Mouse (Mus musculus): ENCODE data around the gene Foxd1.

Foxd1 gene

DNA sequence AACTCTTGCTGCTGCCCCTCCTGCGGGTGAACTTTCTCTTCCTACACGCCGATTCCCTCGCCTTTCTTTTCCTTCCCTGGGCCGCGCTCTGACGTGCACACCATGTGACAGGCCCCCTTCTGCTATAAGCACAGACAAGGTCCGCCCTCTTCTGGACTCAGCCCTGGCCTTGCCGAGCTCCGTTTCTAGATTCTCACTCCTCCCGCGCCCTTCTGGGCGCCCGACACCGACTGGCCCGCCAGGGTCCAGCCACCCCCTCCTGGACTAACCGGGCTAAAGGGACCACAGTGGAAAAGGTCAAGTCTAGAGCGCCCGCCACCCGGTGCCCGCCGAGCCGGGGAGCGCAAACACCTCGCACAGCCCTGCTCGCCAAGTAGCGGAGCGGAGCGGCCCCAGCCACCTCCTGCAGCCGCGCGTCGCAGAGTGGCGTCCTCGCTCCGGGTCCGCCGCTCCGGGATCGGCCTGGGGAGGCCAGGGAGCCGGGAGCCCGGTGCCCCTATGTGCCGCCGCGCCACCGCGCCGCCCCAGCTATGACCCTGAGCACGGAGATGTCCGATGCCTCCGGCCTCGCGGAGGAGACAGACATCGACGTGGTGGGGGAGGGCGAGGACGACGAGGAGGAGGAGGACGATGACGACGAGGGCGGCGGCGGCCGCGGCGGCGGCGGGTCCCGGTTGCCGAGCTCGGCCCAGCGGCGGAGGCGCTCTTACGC is at the start of gene Foxd1:
TSS of gene Foxd1 (plus strand) at position 153 of the 712 bp plus-strand sequence.
- DNase-seq, result no peak

DNA sequence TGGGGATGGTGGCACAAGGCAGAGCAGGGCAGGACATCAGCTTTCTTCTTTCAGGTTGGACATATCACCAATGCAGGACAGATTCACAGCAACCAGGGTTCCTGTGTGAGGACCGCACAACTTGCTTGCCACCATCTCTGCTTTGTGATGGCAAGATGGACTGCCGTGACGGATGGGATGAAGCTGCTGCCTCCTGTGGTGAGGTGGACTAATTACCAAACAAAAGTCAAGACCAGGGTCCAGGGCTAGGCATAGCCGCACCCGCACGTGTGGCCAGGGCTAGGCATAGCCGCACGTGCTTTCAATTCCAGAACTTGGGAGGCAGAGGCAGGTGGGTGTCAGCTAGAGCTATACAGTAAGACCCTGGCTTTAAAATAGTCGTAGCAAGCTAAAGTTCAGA is 48.8 kb upstream of the Foxd1 start:
- no peak for DNase-seq

DNA sequence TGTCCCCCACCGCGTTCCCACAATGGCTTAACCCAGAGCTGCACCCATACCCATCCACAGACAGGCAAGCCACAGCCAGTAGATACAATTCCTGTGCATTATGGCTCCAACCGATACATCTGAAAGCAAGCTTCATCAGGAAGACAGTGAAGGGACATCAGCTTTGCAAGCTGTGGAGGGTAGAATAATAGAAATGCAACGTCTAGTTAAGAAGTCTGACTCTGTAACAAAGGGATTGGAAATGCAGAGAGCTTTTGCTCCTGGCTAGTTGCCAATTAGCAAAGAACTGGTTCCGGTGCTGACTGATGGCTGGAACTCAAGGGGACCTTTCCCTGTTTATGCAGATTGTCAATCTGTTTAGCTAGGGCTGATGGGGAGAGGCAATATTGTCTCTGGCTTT is 47.6 kb upstream of the Foxd1 start:
- DNase-seq, result no peak

DNA sequence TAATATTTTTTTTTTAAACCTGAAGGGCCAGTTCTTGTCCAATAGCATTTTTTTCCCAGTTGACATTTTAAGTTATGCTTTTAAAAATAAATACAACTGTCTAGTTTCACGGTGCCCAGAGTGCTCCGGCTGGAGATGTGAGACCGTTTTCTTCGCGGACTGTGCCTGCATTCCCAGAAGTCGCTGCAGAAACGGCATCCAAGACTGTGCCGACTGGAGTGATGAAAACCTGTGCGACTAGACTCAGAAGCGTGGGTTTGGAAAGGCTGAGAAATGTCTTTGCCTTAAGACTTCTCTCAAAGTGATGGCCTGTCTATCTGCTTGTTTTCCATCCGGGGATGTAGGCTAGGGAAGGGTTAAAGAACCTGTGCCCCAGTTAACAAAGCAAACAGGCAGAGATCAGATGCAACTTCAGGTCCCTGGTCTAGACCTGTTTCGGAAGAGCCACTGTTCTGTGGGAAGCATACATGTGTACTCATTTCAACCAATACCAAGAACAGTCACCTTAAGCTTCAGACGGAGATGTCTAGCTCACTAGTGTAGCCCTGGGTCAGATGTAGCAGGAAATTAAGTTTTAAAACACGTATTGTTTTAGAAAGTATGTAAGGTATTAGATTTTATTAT is 47.1 kb upstream of the Foxd1 start:
- no peak for DNase-seq

DNA sequence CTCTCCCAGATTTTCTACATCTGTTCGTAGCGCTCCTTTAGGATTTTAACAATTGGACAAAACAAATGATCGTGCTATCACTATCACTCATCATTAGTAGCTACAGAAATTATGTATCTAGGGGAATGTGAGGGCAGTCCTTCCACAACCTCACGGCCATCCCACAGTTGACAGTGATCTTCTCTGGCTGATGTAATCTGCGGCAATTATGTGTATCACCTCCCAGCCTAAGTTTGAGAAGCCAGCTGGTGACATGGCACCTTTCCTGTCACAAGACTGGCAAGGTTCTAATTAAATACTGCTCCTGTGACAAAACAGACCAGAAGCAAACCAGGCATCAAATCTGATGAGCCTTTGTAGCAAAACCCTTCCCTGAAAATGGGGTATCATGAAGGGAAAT is 46.0 kb upstream of the Foxd1 start:
- DNase-seq, result no peak

DNA sequence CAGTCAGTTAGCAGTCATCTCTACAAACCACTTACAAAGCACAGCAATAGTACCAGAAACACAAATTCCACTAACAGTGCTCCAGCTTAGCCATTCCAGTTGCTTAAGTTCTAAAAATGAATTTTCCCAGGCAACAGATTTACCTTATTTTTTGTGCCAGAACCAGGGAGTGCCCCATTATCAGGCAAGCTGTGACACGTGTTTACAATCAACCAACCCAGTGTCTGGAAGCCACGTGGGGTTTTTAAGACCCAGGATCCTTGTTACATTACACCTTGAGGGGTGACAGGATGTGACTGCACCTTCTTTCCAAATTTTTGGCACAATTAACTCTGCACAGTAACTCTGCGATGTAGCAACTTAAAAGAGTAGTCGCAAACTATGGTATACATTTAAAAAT is 45.3 kb upstream of the Foxd1 start:
- DNase-seq, result no peak

DNA sequence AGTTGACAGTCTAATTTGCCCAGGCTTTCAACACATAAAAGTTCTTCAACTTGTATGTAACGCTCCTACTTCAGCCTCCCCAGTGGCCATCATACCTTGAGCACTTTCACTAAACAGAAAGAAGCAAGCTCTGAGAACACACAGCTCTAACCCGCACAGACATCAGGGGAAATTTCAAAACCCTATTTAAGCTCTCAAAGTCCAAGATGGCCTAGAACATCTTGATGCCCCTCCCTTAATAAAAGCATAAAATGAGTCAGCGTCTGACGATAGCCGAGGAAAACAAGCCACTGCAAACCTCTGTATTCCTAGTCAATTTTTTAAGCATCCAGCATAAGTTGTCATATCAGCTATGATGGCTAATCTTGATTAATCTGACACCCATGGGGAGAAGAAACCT is 42.4 kb upstream of the Foxd1 start:
- no peak for DNase-seq

DNA sequence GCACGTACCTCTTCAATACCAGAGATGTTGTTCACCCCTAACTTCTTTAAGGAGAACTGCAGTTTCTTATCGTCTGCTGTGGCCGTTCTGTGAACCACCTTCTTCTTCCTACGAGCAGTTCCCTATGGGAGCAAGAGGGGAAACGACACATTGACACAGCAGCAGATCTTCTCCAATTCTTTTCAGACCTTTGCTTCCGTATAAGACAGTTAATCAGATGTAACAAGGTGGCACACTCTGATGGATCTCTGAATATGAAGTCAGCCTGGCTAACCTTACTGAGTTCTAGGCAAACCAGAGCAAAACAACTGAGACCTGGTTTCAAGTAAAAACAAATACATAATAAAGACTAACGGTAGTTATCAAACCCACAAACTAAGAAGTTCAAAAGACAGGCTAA is 40.4 kb upstream of the Foxd1 start:
- DNase-seq, result no peak

DNA sequence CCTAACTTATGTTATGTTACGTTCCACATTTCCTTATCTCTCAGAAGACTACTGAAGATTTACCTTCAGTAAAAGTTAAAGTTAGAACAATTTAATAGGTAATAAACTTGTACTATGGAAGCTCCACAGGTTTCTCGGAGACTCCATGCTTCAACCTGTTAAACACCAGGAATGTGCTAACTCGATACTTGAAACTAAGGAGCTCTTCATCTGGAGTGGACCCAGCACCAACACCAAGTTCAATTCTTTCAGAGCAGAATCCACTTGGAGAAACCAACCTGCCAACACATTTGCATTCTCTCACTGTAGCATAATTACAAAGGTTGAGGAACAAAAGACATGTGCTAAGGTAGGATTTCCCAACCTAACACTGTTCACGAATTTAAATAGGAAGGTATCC is 38.9 kb upstream of the Foxd1 start:
- DNase-seq, result no peak

DNA sequence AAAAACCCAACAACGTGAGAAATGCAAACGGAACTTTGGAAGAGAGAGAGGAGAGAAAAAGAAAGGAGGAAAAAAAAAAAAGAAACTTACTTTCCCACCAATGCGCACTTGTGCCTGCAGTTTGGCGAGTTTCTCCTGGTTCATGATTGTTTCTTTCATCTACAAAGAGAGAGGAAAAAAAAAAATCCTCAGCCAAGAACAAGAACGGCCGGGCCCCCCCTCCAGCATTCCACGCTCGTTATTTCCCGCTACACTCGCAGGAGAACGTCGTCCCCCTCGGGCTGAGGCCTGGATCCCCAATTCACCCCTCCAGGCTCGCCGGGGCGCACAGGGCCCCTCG is 37.9 kb upstream of the Foxd1 start:
- no peak for DNase-seq

DNA sequence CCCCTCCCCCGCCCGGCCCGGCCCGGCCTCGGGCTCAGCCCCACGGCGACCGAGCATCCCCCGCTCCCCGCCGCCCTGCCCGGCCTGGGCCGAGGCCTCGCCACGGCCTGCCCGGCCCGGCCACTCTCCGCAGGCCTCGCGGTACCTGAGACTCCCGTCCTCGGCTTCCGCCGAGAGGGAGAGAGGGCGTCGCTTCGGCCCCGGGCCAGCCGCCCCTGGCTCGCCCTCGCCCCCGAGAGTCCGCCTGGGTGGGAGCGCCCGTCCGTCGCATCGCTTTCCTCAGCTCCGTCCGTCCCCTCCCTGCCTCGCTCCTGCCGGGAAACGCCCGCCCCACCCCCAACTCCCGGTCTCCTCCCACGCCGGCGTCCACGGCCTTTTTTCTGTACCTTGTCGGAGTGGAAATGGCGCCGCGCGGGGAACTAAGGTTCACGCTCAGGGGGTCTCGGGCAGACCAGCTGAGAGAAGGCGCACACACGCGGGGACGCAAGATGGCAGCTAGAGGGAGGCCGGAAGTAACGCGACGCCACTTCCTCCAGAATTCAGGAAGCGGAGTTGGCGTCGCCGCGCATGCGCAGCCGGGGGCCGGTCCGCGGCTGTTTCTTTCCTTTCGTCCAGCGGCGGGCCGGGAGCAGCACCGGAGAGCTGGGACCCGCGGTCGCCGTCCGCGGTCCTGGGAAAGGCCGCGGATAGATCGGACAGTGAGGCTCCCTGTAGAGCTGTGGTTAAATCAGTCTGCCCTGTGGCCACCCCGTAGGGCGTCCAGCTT is 37.4 kb upstream of the Foxd1 start, which contains the start of gene Btf3:
TSS of gene Btf3 (minus strand) at position 527 of the 766 bp plus-strand sequence.
- peak; percentile 92 for DNase-seq

DNA sequence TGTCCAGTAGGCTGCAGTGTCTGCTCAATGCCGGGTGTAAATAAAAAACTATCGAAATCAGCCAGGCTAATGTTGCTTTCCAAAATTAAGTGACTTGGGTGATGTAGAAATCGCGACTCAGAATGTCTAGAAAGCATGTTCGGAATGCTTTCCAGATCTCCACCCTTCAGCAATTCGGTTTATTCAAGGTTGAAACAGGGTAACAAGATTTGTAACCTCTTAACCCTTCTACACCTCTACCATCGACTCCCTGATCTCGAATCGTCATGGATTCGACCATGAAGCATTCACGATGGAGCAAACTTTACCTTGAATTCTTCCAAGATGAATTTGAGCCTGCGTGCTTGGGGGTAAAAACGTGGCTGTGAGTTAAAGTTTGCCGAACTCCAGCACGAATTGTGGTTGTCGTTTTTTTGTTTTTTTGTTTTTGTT is 36.8 kb upstream of the Foxd1 start:
- DNase-seq, result no peak

DNA sequence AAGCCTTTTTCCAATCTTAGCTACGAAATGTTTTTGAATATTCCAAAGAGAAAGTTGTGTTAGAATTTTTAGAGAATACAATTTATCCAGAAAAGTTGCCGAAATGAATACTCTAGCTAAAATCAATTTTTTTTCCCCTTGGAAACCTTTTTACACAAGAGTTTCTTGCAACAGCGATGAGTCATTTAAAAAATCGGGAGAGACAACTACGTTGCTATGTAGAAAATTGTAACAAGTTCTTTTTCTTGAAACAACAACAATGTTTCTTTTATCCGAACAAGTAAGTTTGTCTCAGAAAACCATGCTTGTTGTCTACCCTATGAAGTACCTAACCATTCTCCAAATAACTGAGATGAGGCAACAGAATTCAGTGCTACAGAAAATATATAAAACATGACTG is 36.1 kb upstream of the Foxd1 start:
- DNase-seq, result no peak

DNA sequence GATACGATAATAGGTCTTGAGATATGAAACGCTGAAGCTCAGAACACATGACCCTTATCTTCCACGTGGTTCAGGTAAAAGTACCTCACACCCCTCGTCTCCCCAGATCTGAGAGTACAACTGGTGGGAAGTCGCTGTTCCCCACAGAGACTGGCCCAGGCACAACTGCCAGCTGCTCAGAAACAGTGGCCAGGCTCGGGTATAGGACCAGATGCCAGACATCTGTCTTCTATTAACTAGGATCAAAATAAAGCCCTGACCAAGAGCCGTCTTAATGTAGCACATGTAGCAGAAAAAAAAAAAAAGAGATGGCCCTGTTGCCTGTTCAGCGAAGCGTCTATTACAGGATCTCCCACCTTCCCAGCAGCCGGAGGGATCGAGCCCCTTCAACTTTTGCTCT is 29.0 kb upstream of the Foxd1 start:
- DNase-seq, result no peak

DNA sequence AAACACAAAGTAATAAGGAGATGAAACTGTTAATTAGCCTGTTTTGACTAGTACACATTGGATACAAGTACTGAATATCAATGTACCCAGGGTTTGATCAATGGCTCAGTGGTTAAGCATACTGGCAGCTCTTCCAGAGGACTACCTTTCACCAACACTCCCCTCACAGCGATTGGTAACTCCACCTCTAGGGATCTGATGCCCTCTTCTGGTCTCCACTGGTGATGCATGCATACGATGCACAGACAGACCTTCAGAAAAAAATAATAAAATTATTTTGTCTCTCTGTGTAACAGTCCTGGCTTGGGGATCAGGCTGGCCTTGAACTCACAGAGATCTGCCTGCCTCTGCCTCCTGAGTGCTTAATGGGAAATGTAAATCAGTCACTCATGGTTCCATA is 21.9 kb upstream of the Foxd1 start:
- DNase-seq, result no peak

DNA sequence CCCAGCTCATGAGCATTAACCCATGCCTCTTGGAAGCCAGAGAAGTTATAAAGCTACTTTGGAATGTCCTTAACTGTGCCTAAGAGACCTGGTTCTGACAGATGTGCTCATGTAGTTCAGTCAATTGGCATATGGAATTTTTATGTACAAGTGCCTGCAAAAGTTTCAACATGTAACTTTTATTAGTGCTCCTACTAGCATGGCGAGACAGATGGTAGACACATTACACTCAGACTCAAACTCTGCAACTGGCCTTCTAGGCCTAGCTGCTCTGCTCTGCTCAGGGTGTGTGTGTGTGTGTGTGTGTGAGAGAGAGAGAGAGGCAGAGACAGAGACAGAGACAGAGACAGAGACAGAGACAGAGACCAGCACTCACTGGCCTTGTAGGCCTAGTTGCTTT is 17.8 kb upstream of the Foxd1 start:
- DNase-seq, result no peak

DNA sequence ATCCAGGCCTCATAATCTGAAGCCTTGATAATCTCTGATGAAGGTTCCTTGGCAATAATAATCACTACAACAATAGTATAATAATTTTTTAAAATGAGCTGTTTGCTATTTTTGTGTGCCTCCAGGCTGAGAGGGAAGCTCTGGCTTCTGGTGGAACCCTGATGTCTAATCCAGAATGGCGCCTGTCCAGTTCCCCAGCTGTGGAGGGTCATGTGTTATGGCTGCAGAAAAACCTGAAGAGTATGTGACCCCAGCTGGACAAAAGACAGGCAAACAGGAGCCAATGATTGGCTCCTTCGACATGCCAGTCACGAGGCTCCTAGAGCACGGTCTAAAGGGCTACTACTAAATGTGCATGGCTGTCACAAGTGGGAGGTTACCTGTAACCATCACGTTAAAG is 13.5 kb upstream of the Foxd1 start:
- no peak for DNase-seq

DNA sequence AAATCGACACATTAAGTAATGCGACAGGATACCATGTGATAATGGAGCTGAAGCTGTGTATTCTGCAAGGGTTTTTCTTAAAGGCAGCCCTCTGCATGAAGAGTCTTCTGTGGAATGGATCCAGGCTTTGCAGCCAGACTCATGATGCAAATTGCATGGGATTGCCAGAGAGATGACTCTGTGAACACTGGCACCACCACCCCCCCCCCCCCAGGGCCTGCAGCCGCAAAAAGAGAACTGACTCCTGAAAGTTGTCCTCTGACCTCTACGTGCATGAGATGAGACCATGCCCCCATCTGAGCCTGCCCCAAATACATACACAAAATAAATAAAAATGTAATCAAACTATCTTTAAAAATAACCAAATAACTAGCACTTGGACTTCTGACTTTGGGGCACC is 4.6 kb upstream of the Foxd1 start:
- DNase-seq, result no peak

DNA sequence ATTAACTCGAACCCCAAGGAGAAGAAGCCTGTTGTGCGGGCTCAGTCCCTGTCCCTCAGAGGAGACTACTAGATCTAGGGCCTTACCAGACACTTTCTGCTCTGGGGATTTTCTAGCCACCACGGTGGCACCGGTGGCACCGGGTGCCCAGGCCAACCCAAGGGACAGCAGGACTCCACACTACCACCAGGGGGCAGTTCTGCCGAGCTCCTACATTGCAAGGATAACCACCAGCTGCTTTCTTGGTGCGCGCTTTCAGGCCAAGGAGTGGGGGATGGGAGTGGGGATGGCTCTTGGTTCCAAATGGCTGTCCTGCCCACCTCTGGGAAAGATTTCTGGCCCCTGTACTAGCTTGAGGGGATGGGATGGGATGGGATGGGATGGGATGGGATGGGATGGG is 2.5 kb upstream of the Foxd1 start:
- no peak for DNase-seq

DNA sequence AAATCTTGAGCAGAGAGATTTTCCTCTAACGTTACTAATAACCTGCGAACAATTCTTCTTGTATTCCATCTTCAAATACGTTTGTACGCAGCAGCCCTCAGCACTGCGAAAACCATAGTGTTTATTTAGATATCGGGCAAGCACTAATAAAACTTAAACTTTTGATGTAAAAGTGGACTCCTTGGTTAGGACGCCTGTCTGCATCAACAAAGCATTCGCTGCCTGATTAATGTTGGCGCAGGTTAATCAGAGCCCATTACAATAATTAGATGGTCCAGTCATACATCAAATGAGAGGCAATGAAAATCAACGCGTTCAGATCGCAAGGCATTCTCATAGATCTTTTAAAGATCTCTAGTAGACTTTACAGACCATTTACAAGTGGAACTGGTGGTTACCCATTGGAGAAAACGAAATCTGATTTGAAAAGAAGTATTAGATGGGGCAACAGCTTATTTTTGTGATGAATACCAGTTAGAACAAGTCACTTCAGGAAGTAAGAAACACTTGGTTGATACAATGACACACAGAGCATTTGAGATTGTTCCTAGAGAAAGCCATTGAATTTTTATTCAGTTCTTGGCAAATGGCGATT is 1.6 kb upstream of the Foxd1 start:
- DNase-seq, result no peak

DNA sequence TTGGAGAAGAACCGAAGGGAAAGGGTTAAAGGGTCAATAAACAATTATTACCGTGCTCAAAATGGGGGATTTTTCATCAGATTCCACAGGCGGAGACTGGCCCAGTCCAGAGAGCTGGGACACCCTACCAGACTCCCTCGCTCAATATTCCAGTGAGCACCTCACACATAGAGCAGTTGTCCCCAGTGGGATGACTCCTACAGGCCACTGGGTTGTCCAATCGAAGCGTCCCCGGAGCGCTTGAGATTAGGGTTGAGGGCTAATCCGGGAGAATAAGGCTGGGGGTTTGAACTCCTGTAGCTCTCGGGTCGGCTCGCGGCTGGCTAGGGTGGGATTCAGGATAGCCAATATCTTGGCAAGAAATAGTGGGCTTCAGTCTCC is 343 bp upstream of the Foxd1 start:
- DNase-seq, result no peak

DNA sequence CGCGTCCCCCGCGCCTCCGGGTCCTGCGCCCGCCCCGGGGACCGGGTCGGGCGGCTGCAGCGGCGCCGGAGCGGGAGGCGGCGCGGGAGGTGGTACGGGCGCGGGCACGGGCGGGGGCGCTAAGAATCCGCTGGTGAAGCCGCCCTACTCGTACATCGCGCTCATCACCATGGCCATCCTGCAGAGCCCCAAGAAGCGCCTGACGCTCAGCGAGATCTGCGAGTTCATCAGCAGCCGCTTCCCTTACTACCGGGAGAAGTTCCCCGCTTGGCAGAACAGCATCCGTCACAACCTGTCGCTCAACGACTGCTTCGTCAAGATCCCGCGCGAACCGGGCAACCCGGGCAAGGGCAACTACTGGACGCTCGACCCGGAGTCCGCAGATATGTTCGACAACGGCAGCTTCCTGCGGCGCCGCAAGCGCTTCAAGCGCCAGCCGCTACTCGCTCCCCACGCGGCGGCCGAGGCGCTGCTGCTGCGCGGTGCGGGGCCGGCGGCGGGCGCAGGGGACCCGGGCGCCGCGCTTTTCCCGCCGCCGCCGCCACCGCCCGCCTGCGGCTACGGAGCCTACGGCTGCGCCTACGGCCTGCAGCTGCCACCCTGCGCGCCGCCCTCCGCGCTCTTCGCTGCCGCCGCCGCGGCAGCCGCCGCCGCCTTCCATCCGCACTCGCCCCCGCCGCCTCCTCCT is 973 bp downstream of the Foxd1 start:
- DNase-seq, result no peak

DNA sequence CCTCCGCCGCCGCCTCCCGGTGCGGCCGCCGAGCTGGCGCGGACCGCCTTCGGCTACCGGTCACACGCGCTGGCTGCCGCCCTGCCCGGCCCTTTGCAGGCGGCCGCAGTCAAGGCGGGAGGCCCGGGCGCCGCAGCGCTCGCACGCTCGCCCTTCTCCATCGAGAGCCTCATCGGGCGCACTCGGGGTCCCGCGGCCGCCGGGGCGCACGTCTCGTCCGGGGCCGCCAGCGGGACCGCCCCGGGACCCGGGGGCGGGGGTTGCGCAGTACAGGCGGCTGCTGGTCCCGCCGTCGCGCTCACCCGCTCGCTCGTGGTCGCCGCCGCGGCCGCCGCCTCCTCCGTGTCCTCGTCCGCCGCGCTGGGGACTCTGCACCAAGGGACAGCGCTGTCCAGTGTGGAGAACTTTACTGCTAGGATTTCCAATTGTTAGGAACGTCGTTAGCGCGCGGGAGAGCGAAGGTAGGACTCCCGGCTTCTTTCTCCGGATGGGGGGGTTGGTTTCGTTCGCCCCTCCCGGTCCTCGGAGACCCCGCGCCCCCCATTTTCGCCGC is 1.6 kb downstream of the Foxd1 start:
- no peak for DNase-seq

All from cerebellum, adult 11-12 months (tissue).